Mouse (Mus musculus) thymus, adult 2 months (tissue): ENCODE measurements around the gene Catsperd.

Source experiments
- CTCF ChIP-seq: fragments of 200-500 bp; IDR thresholded peaks from 2 replicates; pipeline ENCODE4 v1.5.1; 2012; ENCODE audit warnings: mild to moderate bottlenecking, control low read depth, low read length, moderate library complexity, borderline replicate concordance; ENCODE audit not compliant: control insufficient read depth, poor library complexity, insufficient read depth; ENCODE audit errors: extremely low read depth
- POLR2A ChIP-seq: fragments of 200-500 bp; IDR thresholded peaks from 2 replicates; pipeline ENCODE4 v1.6.1; 2012; ENCODE audit warnings: mild to moderate bottlenecking, low read length, control low read depth, moderate library complexity; ENCODE audit not compliant: control insufficient read depth, poor library complexity, insufficient read depth; ENCODE audit errors: extremely low read depth

GRCm38 (mm10) chr17:56655311-56655710 is 27.4 kb downstream of the Catsperd start:
- TF ChIP-seq CTCF (no peak), POLR2A (no peak)
